Mouse (Mus musculus) olfactory bulb, adult 2 months (tissue): Measurements from ENCODE around the gene Myo18b.

Source experiments
- CTCF ChIP-seq: fragments of 200-500 bp; IDR thresholded peaks from 2 replicates; pipeline ENCODE4 v1.5.1; 2012; ENCODE audit warnings: low read depth, mild to moderate bottlenecking, low read length, moderate library complexity; ENCODE audit not compliant: insufficient read depth
- POLR2A ChIP-seq: fragments of 200-500 bp; IDR thresholded peaks from 2 replicates; pipeline ENCODE4 v1.6.1; 2012; ENCODE audit warnings: mild to moderate bottlenecking, low read depth, low read length, moderate library complexity; ENCODE audit not compliant: insufficient read depth

DNA sequence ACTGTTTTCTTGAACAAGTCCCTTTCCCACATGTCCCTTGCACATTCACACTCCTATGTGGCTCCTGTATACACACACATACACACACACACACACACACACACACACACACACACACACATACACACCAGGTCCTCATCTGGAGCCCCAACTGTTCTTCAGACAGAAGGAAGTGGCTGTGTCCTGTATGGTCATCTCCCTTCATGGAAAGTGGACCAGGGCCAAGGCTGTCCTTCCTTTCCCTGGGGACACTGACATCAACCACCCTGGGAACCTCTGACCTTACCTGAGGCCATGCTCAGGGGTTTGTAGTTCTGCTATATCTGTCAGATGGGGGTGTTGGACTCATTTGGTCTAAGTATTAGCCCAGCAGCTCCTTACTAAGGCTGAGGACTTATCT, 3.8 kb downstream of the Myo18b start:
- TF ChIP-seq CTCF, result no peak
- no peak for TF ChIP-seq POLR2A
